Mouse (Mus musculus) hindbrain, embryonic 14.5 days (tissue): ENCODE data around the gene Rfc5. TPM values are rescaled to one million over a fixed set of nuclear protein-coding genes. Genes with fewer than 3 reads are reported as not detected.
"Not testable (repeated sequence)": the region's sequence is repeated elsewhere in the genome, so short reads cannot be mapped to it uniquely, and the experiment has no call there.

ENCODE experiments used
- ATAC-seq: fragments of 200-750 bp; cut with Nextera tagmentation; 2 replicates; pipeline ENCODE4 v1.8.0; 2017; ENCODE audit warnings: moderate number of reproducible peaks, mild to moderate bottlenecking, moderate TSS enrichment, moderate library complexity; ENCODE audit not compliant: low FRiP score
- DNase-seq: peaks from one replicate; pipeline ENCODE4 v3.0.0-alpha.2; 2015; ENCODE audit warnings: low spot score
- H3K27ac ChIP-seq: fragments of 300-500 bp; sonication (generic); 2 replicates; pipeline ENCODE4 v1.5.1; 2014; ENCODE audit warnings: mild to moderate bottlenecking, moderate library complexity
- H3K27me3 ChIP-seq: fragments of 300-500 bp; sonication (generic); 2 replicates; pipeline ENCODE4 v1.6.1; 2014; ENCODE audit warnings: mild to moderate bottlenecking, low read length, mixed read lengths; ENCODE audit not compliant: control insufficient read depth, insufficient read depth
- H3K36me3 ChIP-seq: fragments of 300-500 bp; sonication (generic); replicated peaks from 2 replicates; pipeline ENCODE4 v1.6.1; 2014; ENCODE audit not compliant: control insufficient read depth, insufficient read depth
- H3K4me1 ChIP-seq: fragments of 300-500 bp; sonication (generic); replicated peaks from 2 replicates; pipeline ENCODE4 v1.6.1; 2014; ENCODE audit warnings: antibody characterized with exemption, low read length, mixed read lengths; ENCODE audit not compliant: control insufficient read depth, insufficient read depth
- H3K4me2 ChIP-seq: fragments of 300-500 bp; sonication (generic); replicated peaks from 2 replicates; pipeline ENCODE4 v1.6.1; 2014; ENCODE audit warnings: mild to moderate bottlenecking, moderate library complexity
- H3K4me3 ChIP-seq: fragments of 300-500 bp; sonication (generic); replicated peaks from 2 replicates; pipeline ENCODE4 v1.5.1; 2014; ENCODE audit warnings: mild to moderate bottlenecking, low read length
- H3K9ac ChIP-seq: fragments of 300-500 bp; sonication (generic); 2 replicates; pipeline ENCODE4 v1.6.1; 2014
- H3K9me3 ChIP-seq: fragments of 300-500 bp; sonication (generic); 2 replicates; pipeline ENCODE4 v1.6.1; 2016; ENCODE audit warnings: low read length; ENCODE audit not compliant: control insufficient read depth
- WGBS: fragments of 180-500 bp; shearing (Covaris S2); extraction: QIAGEN DNeasy Blood & Tissue Kit; methylation state at CpG from one replicate; pipeline ENCODE4 v1.1.7; 2014; 5-methylcytosine and 5-hydroxymethylcytosine counted together
- polyA plus RNA-seq: library from polyadenylated mRNA; unstranded; fragments of >200 nt; fragmentation: Nextera tagmentation; extraction: Ambion mirVana; gene quantifications from 2 replicates; pipeline ENCODE4 v1.2.1, GENCODE M21; 2014

Gene Rfc5
- polyA plus RNA-seq, 1 experiment from 2014 or later, result 26.0 TPM

- ATAC-seq (no peak), DNase-seq (no peak)
- H3K4me1 ChIP-seq, result no peaks in the 10 kb centered on the region
- no peak overlapping the region for H3K27ac ChIP-seq
- no peak overlapping the region for H3K4me2 ChIP-seq
- no peak overlapping the region for H3K4me3 ChIP-seq
- WGBS, result 82% methylated on average over 5 of the region's 5 CpGs
- H3K27me3 ChIP-seq, result no peaks in the 10 kb centered on the region
- no peaks in the 10 kb centered on the region for H3K36me3 ChIP-seq
- H3K9ac ChIP-seq, result no peak overlapping the region
- no peaks in the 10 kb centered on the region for H3K9me3 ChIP-seq
Observed at GRCm38 (mm10) chr5:117345432-117345976, 43.3 kb downstream of the Rfc5 start.

- not testable (repeated sequence) for H3K4me3 ChIP-seq, DNase-seq, H3K27ac ChIP-seq, H3K27me3 ChIP-seq, H3K4me1 ChIP-seq, H3K36me3 ChIP-seq, H3K9ac ChIP-seq, ATAC-seq, H3K9me3 ChIP-seq, H3K4me2 ChIP-seq
- 89% methylated on average over 5 of the region's 5 CpGs for WGBS
Observed at GRCm38 (mm10) chr5:117344496-117344895, 44.4 kb downstream of the Rfc5 start.

- 77% methylated on average over 6 of the region's 6 CpGs for WGBS
- ATAC-seq (no peak), DNase-seq (no peak)
- 0 out of 2 replicates have a peak, but pooled peaks cover under 1% of the 10 kb centered on the region for H3K9me3 ChIP-seq
- no peaks in the 10 kb centered on the region for H3K36me3 ChIP-seq
- H3K4me1 ChIP-seq, result no peaks in the 10 kb centered on the region
- no peak overlapping the region for H3K27ac ChIP-seq
- H3K4me3 ChIP-seq, result no peak overlapping the region
- no peak overlapping the region for H3K9ac ChIP-seq
- no peak overlapping the region for H3K4me2 ChIP-seq
- no peaks in the 10 kb centered on the region for H3K27me3 ChIP-seq
Observed at GRCm38 (mm10) chr5:117341896-117342295, 47.0 kb downstream of the Rfc5 start.

GRCm38 (mm10) chr5:117340081-117340480 is 48.8 kb downstream of the Rfc5 start:
- Histone ChIP-seq H3K4me2 (no peak overlapping the region), H3K27me3 (no peaks in the 10 kb centered on the region), H3K27ac (no peak overlapping the region), H3K4me1 (no peaks in the 10 kb centered on the region), H3K9ac (no peak overlapping the region), H3K9me3 (0 out of 2 replicates have a peak, but pooled peaks cover 2% of the 10 kb centered on the region), H3K4me3 (no peak overlapping the region), H3K36me3 (no peaks in the 10 kb centered on the region)
- ATAC-seq (no peak), DNase-seq (no peak)
- 87% methylated on average over 6 of the region's 6 CpGs for WGBS

GRCm38 (mm10) chr5:117338503-117338902 is 50.3 kb downstream of the Rfc5 start:
- H3K9ac ChIP-seq, result no peak overlapping the region
- 0 out of 2 replicates have a peak, but pooled peaks cover 2% of the 10 kb centered on the region for H3K9me3 ChIP-seq
- WGBS, result 84% methylated on average over 8 of the region's 8 CpGs
- ATAC-seq, result no peak
- H3K4me2 ChIP-seq, result no peak overlapping the region
- no peak for DNase-seq
- H3K27me3 ChIP-seq, result no peaks in the 10 kb centered on the region
- H3K4me1 ChIP-seq, result no peaks in the 10 kb centered on the region
- H3K4me3 ChIP-seq, result no peak overlapping the region
- H3K27ac ChIP-seq, result no peak overlapping the region
- H3K36me3 ChIP-seq, result no peaks in the 10 kb centered on the region

- WGBS, result 92% methylated on average over 10 of the region's 10 CpGs
- Histone ChIP-seq H3K4me2 (no peak overlapping the region), H3K36me3 (no peaks in the 10 kb centered on the region), H3K9ac (no peak overlapping the region), H3K27ac (no peak overlapping the region), H3K27me3 (no peaks in the 10 kb centered on the region), H3K4me1 (no peaks in the 10 kb centered on the region), H3K4me3 (no peak overlapping the region), H3K9me3 (0 out of 2 replicates have a peak, but pooled peaks cover 2% of the 10 kb centered on the region)
- DNase-seq (no peak), ATAC-seq (no peak)
Observed at GRCm38 (mm10) chr5:117337999-117338398, 50.8 kb downstream of the Rfc5 start.

GRCm38 (mm10) chr5:117330457-117330856 is 58.4 kb downstream of the Rfc5 start:
- no peaks in the 10 kb centered on the region for H3K9me3 ChIP-seq
- DNase-seq (no peak), ATAC-seq (no peak)
- H3K4me2 ChIP-seq, result no peak overlapping the region
- 92% methylated on average over 7 of the region's 7 CpGs for WGBS
- no peak overlapping the region for H3K4me3 ChIP-seq
- no peak overlapping the region for H3K9ac ChIP-seq
- no peak overlapping the region for H3K27ac ChIP-seq
- H3K36me3 ChIP-seq, result no peaks in the 10 kb centered on the region
- no peaks in the 10 kb centered on the region for H3K27me3 ChIP-seq
- H3K4me1 ChIP-seq, result no peaks in the 10 kb centered on the region

Other genes with a start within 250 kb of the Rfc5 start
- gene Pebp1, start 101.4 kb downstream of the Rfc5 start, polyA plus RNA-seq, result 1,042 and 1,087 TPM in 2 replicates
- 0.75 and 1.1 TPM in 2 replicates for gene Vsig10, start 70.0 kb downstream of the Rfc5 start, polyA plus RNA-seq
- 292 and 336 TPM in 2 replicates for gene Wsb2, start 31.7 kb downstream of the Rfc5 start, polyA plus RNA-seq
- 7.5 and 8.0 TPM in 2 replicates for gene Ksr2, start 25.0 kb upstream of the Rfc5 start, polyA plus RNA-seq